Mouse (Mus musculus) gastrocnemius, postnatal 14 days (tissue): ENCODE results near the gene Mthfd1. TPM values are rescaled to one million over a fixed set of nuclear protein-coding genes. Genes with fewer than 3 reads are reported as not detected.
"Not testable (repeated sequence)": the region's sequence is repeated elsewhere in the genome, so short reads cannot be mapped to it uniquely, and the experiment has no call there.

Experiments
- DNase-seq: peaks from one replicate; pipeline ENCODE4 v3.0.0; 2021; ENCODE audit warnings: mixed read lengths
- intact Hi-C: fragments of 180-260 bp; cut with DNase I; formaldehyde crosslinking; loops from one replicate; pipeline ENCODE4 v1.15.1; 2025; ENCODE audit warnings: low total_unique reads
- long read RNA-seq, 2 experiments: library from polyadenylated mRNA; stranded (forward); transcript quantifications; one replicate each; pipeline ENCODE4 v2.0.0; 2021
- total RNA-seq, 2 experiments: library from RNA; stranded (reverse); gene quantifications; 2 replicates each; pipeline ENCODE4 v1.2.3; 2021

The Mthfd1 gene
- 10 to 100 TPM; 31.4 to 40.6 TPM for total RNA-seq
- long read RNA-seq, experiment 1, transcript Mthfd1-201 (28 exons, 3,241 nt), result major isoform, 57 of 63 reads
- long read RNA-seq, experiment 1, partial matches to known transcripts, result 5 of 63 reads
- long read RNA-seq, experiment 1, other reads (novel, unspliced or antisense), result 1 of 63 reads
- long read RNA-seq, experiment 2, transcript Mthfd1-201 (28 exons, 3,241 nt), result major isoform, 75 of 87 reads
- long read RNA-seq, experiment 2, partial matches to known transcripts, result 5 of 87 reads
- long read RNA-seq, experiment 2, other reads (novel, unspliced or antisense), result 6 of 87 reads

DNA sequence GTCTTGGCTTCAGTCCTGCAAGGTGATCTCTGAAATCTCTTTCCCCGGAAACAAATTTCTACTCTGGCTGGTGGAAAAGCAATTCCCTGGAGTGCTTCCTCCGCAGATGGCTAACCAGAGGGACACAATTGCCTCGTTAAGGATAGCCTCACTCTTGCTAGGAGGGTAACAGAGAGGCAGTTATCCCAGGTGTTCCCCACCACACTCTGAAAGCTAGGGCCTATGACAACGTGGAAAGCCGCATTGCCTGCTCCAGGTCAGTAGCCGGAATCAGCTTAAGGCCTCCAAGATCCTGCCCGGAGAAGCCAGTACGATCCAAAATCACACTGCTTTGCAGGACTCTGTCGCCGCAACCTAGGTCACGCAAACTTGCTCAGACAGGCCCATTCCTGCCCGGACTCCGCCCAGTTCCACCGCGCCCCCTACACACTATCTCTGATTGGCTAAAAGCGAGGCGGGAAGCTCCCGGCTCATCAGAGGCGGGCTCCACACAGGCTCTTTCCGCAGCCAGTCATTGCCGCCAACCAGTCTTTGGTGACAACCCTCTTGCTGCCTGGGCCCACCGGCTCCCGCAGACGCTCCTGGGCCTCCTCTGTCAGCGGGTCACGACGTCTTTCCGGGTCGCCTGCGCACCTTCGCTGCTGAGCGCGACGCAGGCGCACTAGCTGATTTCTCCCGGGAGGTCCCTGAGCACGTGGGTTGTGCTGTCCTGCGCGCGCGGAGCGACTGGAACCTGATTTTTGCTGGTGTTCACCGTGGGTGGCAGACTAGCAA lies at the start of gene Mthfd1:
Mthfd1 (plus strand) TSS at position 574 of the 774 bp plus-strand sequence.
- peak; percentile 92 for DNase-seq
- intact Hi-C loops, result no loop called here

DNA sequence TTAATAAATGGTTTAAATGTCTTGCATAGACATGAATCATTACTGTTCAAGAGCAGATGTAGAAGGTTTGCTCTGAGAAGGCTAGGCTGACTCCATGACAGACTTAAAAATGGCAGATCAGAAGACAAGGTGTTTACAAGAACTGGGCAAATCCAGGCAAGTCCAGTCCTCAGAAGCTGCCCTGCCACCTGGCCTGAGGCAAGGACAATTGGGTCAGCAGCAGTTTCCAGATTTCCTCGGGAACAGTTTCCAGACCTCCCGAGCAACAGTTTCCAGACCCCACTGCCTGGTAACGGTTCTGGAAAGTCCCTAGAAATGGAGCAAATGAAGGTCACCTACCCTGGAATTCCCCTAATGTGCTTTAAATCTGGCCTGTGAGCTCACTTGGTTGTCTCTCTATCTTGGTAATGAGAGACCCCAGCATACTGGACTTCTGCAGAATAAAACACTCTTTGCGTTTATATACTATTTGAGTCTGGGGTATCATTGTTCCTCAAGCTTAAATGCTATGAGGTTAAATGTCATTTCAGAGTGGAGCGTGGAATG lies 45.6 kb upstream of the Mthfd1 start:
- DNase-seq, result no peak
- intact Hi-C loops, result no loop called here

- intact Hi-C loops, result no loop called here
- no peak for DNase-seq
These were observed 40.0 kb upstream of the Mthfd1 start for GRCm38 (mm10) chr12:76215121-76215520.

- intact Hi-C loops, result no loop called here
- DNase-seq, result no peak
These were observed 38.4 kb upstream of the Mthfd1 start for GRCm38 (mm10) chr12:76216716-76217115.

GRCm38 (mm10) chr12:76222104-76222503 lies 33.0 kb upstream of the Mthfd1 start:
- DNase-seq, intact Hi-C loops: not testable (repeated sequence)

GRCm38 (mm10) chr12:76230644-76231043 lies 24.5 kb upstream of the Mthfd1 start:
- DNase-seq, result no peak
- intact Hi-C loops, result no loop called here

DNA sequence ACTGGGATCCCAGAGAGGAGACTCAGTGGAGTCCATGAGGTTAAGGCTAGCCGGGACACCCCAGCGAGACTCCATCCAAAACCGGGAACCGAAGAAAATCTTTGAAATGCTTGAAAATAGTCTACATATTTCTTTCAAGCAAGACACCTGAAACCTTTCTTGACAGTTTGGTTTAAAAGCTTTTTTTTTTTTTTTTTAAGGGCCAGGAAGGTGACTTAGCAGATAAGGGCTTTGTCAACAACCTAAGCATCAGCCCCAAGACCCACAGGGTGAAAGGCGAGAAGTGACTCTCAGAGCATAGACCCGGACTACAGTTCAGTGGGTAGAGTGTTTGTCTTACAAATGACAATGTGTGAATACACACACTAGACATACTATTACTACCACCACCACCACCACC lies 19.8 kb upstream of the Mthfd1 start:
- intact Hi-C loops, result no loop called here
- DNase-seq, result no peak

- no peak for DNase-seq
- intact Hi-C loops, result no loop called here
These were observed 15.8 kb upstream of the Mthfd1 start for GRCm38 (mm10) chr12:76239145-76239838.

DNA sequence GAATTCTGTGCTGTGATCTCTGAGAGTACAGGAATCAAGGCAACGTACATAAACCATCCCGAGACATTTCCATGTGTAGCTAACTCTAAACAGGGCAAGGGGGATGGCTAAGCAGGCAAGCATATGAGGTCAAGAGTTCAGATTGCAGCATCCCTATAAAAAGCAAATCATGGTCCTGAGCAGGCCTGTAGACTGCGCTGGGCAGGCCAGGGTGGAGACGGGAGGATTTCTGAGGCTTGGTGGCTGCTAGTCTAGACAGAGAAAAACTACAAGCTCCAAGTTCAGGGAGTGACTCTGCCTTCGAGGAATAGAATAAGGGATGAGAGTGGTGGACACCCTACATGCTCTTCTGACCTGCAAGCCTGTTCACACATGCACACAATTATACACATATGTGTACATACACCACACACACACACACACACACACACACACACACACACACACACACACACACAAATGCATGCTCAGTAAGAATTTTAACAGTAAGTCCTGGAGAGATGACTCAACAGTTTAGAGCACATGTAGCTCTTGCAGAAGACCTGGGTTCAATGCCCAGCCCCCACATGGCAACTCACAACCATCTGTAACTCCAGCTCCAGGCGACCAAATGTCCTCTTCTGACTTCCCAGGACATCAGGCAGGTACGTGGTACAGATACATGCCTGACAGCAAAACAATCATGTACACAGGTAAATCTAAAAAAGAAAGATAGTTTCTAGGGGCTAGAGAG lies 15.1 kb upstream of the Mthfd1 start:
- intact Hi-C loops, result no loop called here
- DNase-seq, result no peak

DNA sequence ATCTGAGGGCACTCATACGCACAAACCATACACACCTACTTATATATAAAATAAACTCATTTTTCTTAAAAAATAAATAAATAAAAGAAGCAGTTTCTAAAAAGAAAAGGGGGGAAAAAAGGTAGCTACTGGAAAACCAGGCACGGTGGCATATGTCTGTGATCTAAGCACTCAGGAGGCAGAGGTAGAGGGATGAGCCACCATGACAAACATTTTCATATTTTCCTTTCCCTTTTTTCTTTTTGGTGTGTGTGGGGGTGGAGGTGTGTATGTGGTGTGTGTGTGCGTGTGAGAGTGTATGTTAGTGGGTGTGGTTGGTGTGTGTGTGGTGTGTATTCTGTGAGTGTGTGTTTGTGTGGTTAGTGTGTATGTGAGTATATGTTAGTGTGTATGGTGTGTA lies 14.4 kb upstream of the Mthfd1 start:
- intact Hi-C loops, result no loop called here
- DNase-seq, result no peak

DNA sequence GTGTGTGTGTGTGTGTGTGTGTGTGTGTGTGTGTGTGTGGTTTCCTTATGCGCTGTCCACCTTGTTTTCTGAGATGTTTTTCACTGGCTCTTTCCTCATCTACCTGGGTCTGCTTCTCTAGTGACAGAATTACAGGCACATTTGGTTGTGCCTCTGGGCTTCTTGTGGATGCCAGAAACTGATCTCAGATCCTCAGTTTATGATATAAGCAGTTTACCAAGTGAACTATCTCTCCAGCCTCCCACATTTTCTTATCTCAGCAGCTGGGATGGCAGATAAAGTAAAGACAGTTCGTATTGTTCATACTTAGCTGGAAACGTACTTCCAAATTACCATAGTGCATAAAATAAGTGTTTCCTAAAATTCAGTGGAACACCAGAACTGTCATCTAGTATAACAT lies 14.0 kb upstream of the Mthfd1 start:
- DNase-seq, result no peak
- intact Hi-C loops, result no loop called here

GRCm38 (mm10) chr12:76241833-76242232 lies 13.3 kb upstream of the Mthfd1 start:
- no peak for DNase-seq
- intact Hi-C loops, result no loop called here

GRCm38 (mm10) chr12:76244981-76245380 lies 10.1 kb upstream of the Mthfd1 start:
- intact Hi-C loops, result no loop called here
- DNase-seq, result no peak

GRCm38 (mm10) chr12:76246646-76247045 lies 8.5 kb upstream of the Mthfd1 start, which contains the start of gene Tex21:
Tex21 (minus strand) TSS chr12:76246746.
- intact Hi-C loops, result no loop called here
- no peak for DNase-seq

GRCm38 (mm10) chr12:76253090-76253489 lies 2.0 kb upstream of the Mthfd1 start:
- intact Hi-C loops, result no loop called here
- DNase-seq, result no peak

GRCm38 (mm10) chr12:76253591-76253990 lies 1.5 kb upstream of the Mthfd1 start:
- intact Hi-C loops, result no loop called here
- DNase-seq, result no peak

GRCm38 (mm10) chr12:76253991-76254390 lies 1.1 kb upstream of the Mthfd1 start:
- intact Hi-C loops, result no loop called here
- no peak for DNase-seq

- DNase-seq, result no peak
- intact Hi-C loops, result no loop called here
These were observed 389 bp downstream of the Mthfd1 start for GRCm38 (mm10) chr12:76255499-76255875.

DNA sequence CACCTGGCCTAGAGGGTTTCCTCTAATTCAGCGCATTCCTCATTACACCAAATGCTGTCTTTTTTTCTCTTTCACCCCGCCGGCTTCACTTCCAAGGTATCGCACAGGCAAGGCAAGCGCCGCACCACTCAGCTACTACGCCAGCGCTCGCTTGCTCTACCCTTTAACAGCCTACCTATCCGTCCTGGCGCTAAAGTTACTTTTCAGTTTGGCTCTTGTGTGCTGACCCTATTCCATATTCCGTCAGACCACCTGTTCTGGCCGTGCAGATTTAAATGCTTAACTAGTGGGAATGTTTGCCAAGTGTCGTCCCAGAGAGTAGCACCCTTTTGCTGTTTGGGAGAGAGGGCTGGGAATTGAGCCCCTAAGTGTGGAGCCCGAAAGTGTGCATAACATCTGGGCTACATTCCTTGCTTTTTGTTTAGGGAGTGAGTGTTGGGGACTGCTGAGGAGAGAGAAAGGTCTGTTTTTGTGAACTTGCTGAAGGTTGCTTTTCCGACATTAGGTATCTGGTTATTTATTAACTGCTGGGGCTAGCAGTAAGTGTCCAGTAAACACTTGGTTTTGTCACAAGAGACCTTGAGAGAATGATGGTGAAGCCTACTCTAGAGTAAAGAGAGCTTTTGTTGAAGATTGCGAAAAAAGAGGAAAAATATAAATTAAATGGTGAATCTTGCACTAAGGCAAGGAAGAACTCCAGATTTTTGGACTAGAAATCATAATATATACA lies 1.2 kb downstream of the Mthfd1 start:
- intact Hi-C loops, result no loop called here
- no peak for DNase-seq
